Mouse (Mus musculus) stomach, postnatal 0 days (tissue): Measurements from ENCODE around the gene St3gal4.

Experiments
- CTCF ChIP-seq: IDR thresholded peaks from 2 replicates; pipeline ENCODE4 v1.5.1; 2016; ENCODE audit warnings: antibody characterized with exemption, low read depth, mild to moderate bottlenecking, moderate library complexity
- EP300 ChIP-seq: optimal IDR thresholded peaks from 2 replicates; pipeline ENCODE3; 2016; ENCODE audit warnings: antibody characterized with exemption

GRCm38 (mm10) chr9:35024591-35025496 lies 94.2 kb downstream of the St3gal4 start:
- TF ChIP-seq CTCF (no peak), EP300 (no peak)
